Comparison of ENCODE assay signal across 11 mouse cellular contexts in genomic region chr17:29057961-29058360, GRCm38 (mm10). TPM values are rescaled to one million over a fixed set of nuclear protein-coding genes. Genes with fewer than 3 reads are reported as not detected.
A peak's percentile ranks its signal among the peaks of the same experiment; 100 is the strongest.
DNase-seq lines count a peak whose midpoint lies in the region; ATAC-seq and TF ChIP-seq lines count a peak whose summit lies in the region.
"Had no signal": no experiment of that assay in that cellular context is flagged by ENCODE, and none has a peak within 500 bp of the region (broad histone marks: within the 10 kb centered on the region; RNA-seq: fewer than 3 reads in every experiment).

No protein-coding gene starts in this region.

- TF ChIP-seq CTCF in heart, postnatal 0 days (IDR thresholded peaks at IDR 0.05; ENCODE audit: low read depth): no peak
- TF ChIP-seq CTCF in thymus, adult 2 months (IDR thresholded peaks at IDR 0.05; ENCODE audit: borderline replicate concordance, control insufficient read depth, extremely low read depth, insufficient read depth, low read length, poor library complexity): no peak
- no peak for TF ChIP-seq CTCF in stomach, postnatal 0 days (IDR thresholded peaks at IDR 0.05; ENCODE audit: low read depth)

- 60% methylated on average over 10 of the region's 10 CpGs for WGBS in heart, postnatal 0 days
- WGBS in heart, embryonic 11.5 days (ENCODE audit: insufficient replicate concordance): 71% methylated on average over 10 of the region's 10 CpGs
- WGBS in thymus, adult 2 months: 13% methylated on average over 10 of the region's 10 CpGs
- WGBS in stomach, postnatal 0 days: 58% methylated on average over 10 of the region's 10 CpGs

- H3K9ac ChIP-seq in heart, postnatal 0 days (replicated peaks; ENCODE audit: low read depth, low read length): no peak overlapping the region
- H3K9ac ChIP-seq in heart, embryonic 11.5 days (ENCODE audit: low read depth, low read length): no peak overlapping the region
- H3K9ac ChIP-seq in stomach, postnatal 0 days (ENCODE audit: low read length): no peak overlapping the region
- H3K9ac ChIP-seq: forebrain, postnatal 0 days; limb, embryonic 13.5 days had no signal

- peaks cover 17% of the 10 kb centered on the region for H3K4me1 ChIP-seq in heart, postnatal 0 days (ENCODE audit: control insufficient read depth, insufficient read depth)
- H3K4me1 ChIP-seq in heart, embryonic 11.5 days (ENCODE audit: control insufficient read depth, insufficient read depth, low read length): peaks cover 26% of the 10 kb centered on the region
- H3K4me1 ChIP-seq in thymus, adult 2 months (replicated peaks; ENCODE audit: control insufficient read depth, insufficient read depth, low read length): peaks cover 32% of the 10 kb centered on the region
- H3K4me1 ChIP-seq in stomach, postnatal 0 days (replicated peaks; ENCODE audit: control insufficient read depth, insufficient read depth): peaks cover 12% of the 10 kb centered on the region

- H3K9me3 ChIP-seq in heart, postnatal 0 days (replicated peaks; ENCODE audit: control insufficient read depth, low read length): no peaks in the 10 kb centered on the region
- H3K9me3 ChIP-seq in heart, embryonic 11.5 days (replicated peaks; ENCODE audit: control insufficient read depth, low read length): no peaks in the 10 kb centered on the region
- H3K9me3 ChIP-seq in stomach, postnatal 0 days (ENCODE audit: control insufficient read depth, low read length): no peaks in the 10 kb centered on the region
- H3K9me3 ChIP-seq: limb, embryonic 13.5 days had no signal

- TF ChIP-seq POLR2A in thymus, adult 2 months (IDR thresholded peaks at IDR 0.05; ENCODE audit: control insufficient read depth, extremely low read depth, insufficient read depth, low read length, poor library complexity): no peak

- no peak overlapping the region for H3K4me2 ChIP-seq in heart, postnatal 0 days (ENCODE audit: low read depth, low read length)
- no peak overlapping the region for H3K4me2 ChIP-seq in heart, embryonic 11.5 days
- no peak overlapping the region for H3K4me2 ChIP-seq in stomach, postnatal 0 days (replicated peaks; ENCODE audit: low read depth)
- H3K4me2 ChIP-seq: limb, embryonic 13.5 days had no signal

- no peaks in the 10 kb centered on the region for H3K36me3 ChIP-seq in heart, postnatal 0 days (replicated peaks; ENCODE audit: control insufficient read depth, insufficient read depth, low read length)
- no peaks in the 10 kb centered on the region for H3K36me3 ChIP-seq in heart, embryonic 11.5 days (ENCODE audit: control insufficient read depth, insufficient read depth, low read length)
- H3K36me3 ChIP-seq in thymus, adult 2 months (ENCODE audit: control insufficient read depth, insufficient read depth, low read length): no peaks in the 10 kb centered on the region
- no peaks in the 10 kb centered on the region for H3K36me3 ChIP-seq in stomach, postnatal 0 days (ENCODE audit: control insufficient read depth, insufficient read depth, low read length)
- H3K36me3 ChIP-seq: limb, embryonic 13.5 days had no signal

- H3K27me3 ChIP-seq in heart, postnatal 0 days (ENCODE audit: control insufficient read depth, insufficient read depth, low read length): no peaks in the 10 kb centered on the region
- H3K27me3 ChIP-seq in heart, embryonic 11.5 days (ENCODE audit: control insufficient read depth, insufficient read depth, low read length): no peaks in the 10 kb centered on the region
- H3K27me3 ChIP-seq in thymus, adult 2 months (ENCODE audit: control insufficient read depth, insufficient read depth, low read length): no peaks in the 10 kb centered on the region
- no peaks in the 10 kb centered on the region for H3K27me3 ChIP-seq in stomach, postnatal 0 days (ENCODE audit: control insufficient read depth, insufficient read depth, low read length)
- H3K27me3 ChIP-seq: limb, embryonic 13.5 days had no signal

- no peak overlapping the region for H3K27ac ChIP-seq in heart, postnatal 0 days (ENCODE audit: low read depth)
- no peak overlapping the region for H3K27ac ChIP-seq in heart, embryonic 11.5 days (ENCODE audit: low read depth, low read length)
- no peak overlapping the region for H3K27ac ChIP-seq in thymus, adult 2 months (ENCODE audit: control insufficient read depth, insufficient read depth, low read length)
- H3K27ac ChIP-seq in stomach, postnatal 0 days (replicated peaks): 0 out of 2 replicates have a peak overlapping the region, but pooled peaks have one; percentile 56

- peak; percentile 5 for DNase-seq in heart, postnatal 0 days (ENCODE audit: low spot score)
- DNase-seq in thymus, postnatal 25 days: peak; percentile 50
- no peak for DNase-seq in thymus, adult 2 months
- DNase-seq in gastrocnemius, postnatal 10 days: peak; percentile 65
- peak; percentile 80 for DNase-seq in stomach, postnatal 0 days (ENCODE audit: low spot score)
- DNase-seq in embryo, embryonic 10 days (ENCODE audit: low spot score): no peak
- no peak for DNase-seq in ovary, postnatal 36 days (ENCODE audit: low spot score)
- DNase-seq: cerebellum, adult 11-12 months; forebrain, postnatal 0 days had no signal

- no peak overlapping the region for H3K4me3 ChIP-seq in heart, postnatal 0 days (ENCODE audit: low read depth, low read length)
- H3K4me3 ChIP-seq in heart, embryonic 11.5 days (ENCODE audit: low read depth, low read length): no peak overlapping the region
- no peak overlapping the region for H3K4me3 ChIP-seq in thymus, adult 2 months (ENCODE audit: control insufficient read depth, insufficient read depth, low read length)
- H3K4me3 ChIP-seq in stomach, postnatal 0 days (ENCODE audit: low read depth, low read length): no peak overlapping the region
- H3K4me3 ChIP-seq: limb, embryonic 13.5 days had no signal

- no peak for ATAC-seq in heart, postnatal 0 days (ENCODE audit: insufficient read depth, low read depth)
- no peak for ATAC-seq in heart, embryonic 11.5 days (replicated peaks; ENCODE audit: insufficient number of reproducible peaks, low FRiP score, low TSS enrichment)
- 0 out of 2 replicates have a peak, but pooled peaks have one; percentile 41 for ATAC-seq in stomach, postnatal 0 days (ENCODE audit: low FRiP score, low TSS enrichment)
- ATAC-seq: forebrain, postnatal 0 days had no signal

- TF ChIP-seq EP300 in heart, postnatal 0 days (IDR thresholded peaks at IDR 0.05; ENCODE audit: low read depth): no peak
- TF ChIP-seq EP300 in stomach, postnatal 0 days (optimal IDR thresholded peaks at IDR 0.05): no peak

RNA-seq across cellular contexts. Expression of gene Srsf3, which starts 25.5 kb away (rescaled TPM):
- 110 and 151 TPM in 2 replicates for total RNA-seq in heart, postnatal 0 days (2014; rRNA removed; ENCODE audit: low replicate concordance)
- polyA plus RNA-seq in heart, postnatal 0 days (2015; fragmentation: Nextera tagmentation; extraction: Ambion mirVana): 202 and 238 TPM in 2 replicates
- 420 and 433 TPM in 2 replicates for polyA plus RNA-seq in heart, embryonic 11.5 days (2014; fragmentation: Nextera tagmentation; extraction: Ambion mirVana)
- 544 TPM in 2 replicates for polyA plus RNA-seq in thymus, adult 2 months (2012; rRNA removed)
- 10 to 100 TPM; 91.3 to 94.2 TPM for total RNA-seq in gastrocnemius, postnatal 10 days (2021)
- polyA plus RNA-seq in stomach, postnatal 0 days (2015; fragmentation: Nextera tagmentation; extraction: Ambion mirVana): 279 and 305 TPM in 2 replicates

RNA-seq across cellular contexts. Expression of gene Cdkn1a, which starts 32.8 kb away (rescaled TPM):
- total RNA-seq in heart, postnatal 0 days (2014; rRNA removed; ENCODE audit: low replicate concordance): 16.7 and 42.8 TPM in 2 replicates
- polyA plus RNA-seq in heart, postnatal 0 days (2015; fragmentation: Nextera tagmentation; extraction: Ambion mirVana): 48.2 and 48.9 TPM in 2 replicates
- polyA plus RNA-seq in heart, embryonic 11.5 days (2014; fragmentation: Nextera tagmentation; extraction: Ambion mirVana): 39.3 TPM in 2 replicates
- 28.4 and 31.1 TPM in 2 replicates for polyA plus RNA-seq in thymus, adult 2 months (2012; rRNA removed)
- 10 to 100 TPM; 43.0 to 46.3 TPM for total RNA-seq in gastrocnemius, postnatal 10 days (2021)
- polyA plus RNA-seq in stomach, postnatal 0 days (2015; fragmentation: Nextera tagmentation; extraction: Ambion mirVana): 484 and 502 TPM in 2 replicates

RNA-seq across cellular contexts. Expression of gene Stk38, which starts 50.2 kb away (rescaled TPM):
- total RNA-seq in heart, postnatal 0 days (2014; rRNA removed; ENCODE audit: low replicate concordance): 49.8 and 50.1 TPM in 2 replicates
- 53.7 and 57.3 TPM in 2 replicates for polyA plus RNA-seq in heart, postnatal 0 days (2015; fragmentation: Nextera tagmentation; extraction: Ambion mirVana)
- polyA plus RNA-seq in heart, embryonic 11.5 days (2014; fragmentation: Nextera tagmentation; extraction: Ambion mirVana): 92.7 and 98.4 TPM in 2 replicates
- 196 TPM in 2 replicates for polyA plus RNA-seq in thymus, adult 2 months (2012; rRNA removed)
- total RNA-seq in gastrocnemius, postnatal 10 days (2021): 10 to 100 TPM; 34.4 to 45.0 TPM
- 64.8 and 68.7 TPM in 2 replicates for polyA plus RNA-seq in stomach, postnatal 0 days (2015; fragmentation: Nextera tagmentation; extraction: Ambion mirVana)

RNA-seq across cellular contexts. Expression of gene Rab44, which starts 56.0 kb away (rescaled TPM):
- total RNA-seq in heart, postnatal 0 days (2014; rRNA removed; ENCODE audit: low replicate concordance): 2.0 TPM in 1 of 2 replicates, not detected in the other
- 0.18 and 0.23 TPM in 2 replicates for polyA plus RNA-seq in heart, postnatal 0 days (2015; fragmentation: Nextera tagmentation; extraction: Ambion mirVana)
- 0.20 TPM in 1 of 2 replicates, not detected in the other for polyA plus RNA-seq in heart, embryonic 11.5 days (2014; fragmentation: Nextera tagmentation; extraction: Ambion mirVana)
- 8.3 and 8.9 TPM in 2 replicates for polyA plus RNA-seq in thymus, adult 2 months (2012; rRNA removed)
- 1 to 10 TPM in 1 of 2 experiments, under 1 TPM in 1; 0.68 to 1.6 TPM for total RNA-seq in gastrocnemius, postnatal 10 days (2021)
- 1.4 and 2.2 TPM in 2 replicates for polyA plus RNA-seq in stomach, postnatal 0 days (2015; fragmentation: Nextera tagmentation; extraction: Ambion mirVana)
- total RNA-seq: forebrain, postnatal 0 days had no signal
- polyA plus RNA-seq: forebrain, postnatal 0 days had no signal

Comparison
In these comparisons a context has a peak if more than half of its experiments do, and no peak if none do; other contexts are left out.
1. DNase-seq: peak in heart, postnatal 0 days (single experiment), thymus, postnatal 25 days (single experiment), gastrocnemius, postnatal 10 days (single experiment) and stomach, postnatal 0 days (single experiment); none in thymus, adult 2 months (single experiment), embryo, embryonic 10 days (single experiment) and ovary, postnatal 36 days (single experiment).